Comparison of ENCODE assay signal across 8 mouse cellular contexts in genomic region chr8:12978726-12979125, GRCm38 (mm10). TPM values are rescaled to one million over a fixed set of nuclear protein-coding genes. Genes with fewer than 3 reads are reported as not detected.
DNase-seq lines count a peak whose midpoint lies in the region; ATAC-seq lines count a peak whose summit lies in the region.

No protein-coding gene starts in this region.

- no peaks in the 10 kb centered on the region for H3K4me1 ChIP-seq in hindbrain, embryonic 12.5 days
- H3K4me1 ChIP-seq in limb, embryonic 15.5 days, result peaks cover 2% of the 10 kb centered on the region; the same call in 1 of the 2 replicates

- DNase-seq in right cerebral cortex, postnatal 4 days, result peak; percentile 47
- DNase-seq in right cerebral cortex, postnatal 25 days, result no peak
- peak; percentile 48 for DNase-seq in c-Kit-negative CD71-positive TER-119-positive erythroid progenitor cells, embryonic 14.5 days (ENCODE audit: low read depth, low spot score)
- peak; percentile 71 for DNase-seq in naive thymus-derived CD4-positive, alpha-beta T cell, adult 2 months (ENCODE audit: low read depth)
- peak; percentile 42 to 44 for DNase-seq in thymus, postnatal 36 days

- no peak overlapping the region for H3K27ac ChIP-seq in hindbrain, embryonic 12.5 days
- H3K27ac ChIP-seq in limb, embryonic 15.5 days, result no peak overlapping the region

- H3K9me3 ChIP-seq in hindbrain, embryonic 12.5 days (replicated peaks), result no peaks in the 10 kb centered on the region
- H3K9me3 ChIP-seq in limb, embryonic 15.5 days, result no peaks in the 10 kb centered on the region

- H3K4me2 ChIP-seq in hindbrain, embryonic 12.5 days (replicated peaks), result no peak overlapping the region
- H3K4me2 ChIP-seq in limb, embryonic 15.5 days, result no peak overlapping the region

- H3K4me3 ChIP-seq in hindbrain, embryonic 12.5 days, result no peak overlapping the region
- H3K4me3 ChIP-seq in limb, embryonic 15.5 days, result no peak overlapping the region

- H3K9ac ChIP-seq in hindbrain, embryonic 12.5 days, result no peak overlapping the region
- no peak overlapping the region for H3K9ac ChIP-seq in limb, embryonic 15.5 days

- H3K36me3 ChIP-seq in hindbrain, embryonic 12.5 days, result peaks cover 74% of the 10 kb centered on the region
- peaks cover 16% of the 10 kb centered on the region; the same call in 1 of the 2 replicates for H3K36me3 ChIP-seq in limb, embryonic 15.5 days

- ATAC-seq in erythroid progenitor cell, adult 5-6 weeks (replicated peaks; ENCODE audit: low FRiP score, poor library complexity, severe bottlenecking), result peak; percentile 52; the same call in 1 of the 2 replicates
- ATAC-seq in hindbrain, embryonic 12.5 days (ENCODE audit: low FRiP score), result peak; percentile 33; the same call in 1 of the 2 replicates
- 0 out of 2 replicates have a peak, but pooled peaks have one; percentile 49 for ATAC-seq in limb, embryonic 15.5 days (ENCODE audit: insufficient number of reproducible peaks, low FRiP score, low TSS enrichment, low read depth)

- H3K27me3 ChIP-seq in hindbrain, embryonic 12.5 days, result no peaks in the 10 kb centered on the region
- no peaks in the 10 kb centered on the region for H3K27me3 ChIP-seq in limb, embryonic 15.5 days

- WGBS in hindbrain, embryonic 12.5 days, result 21% methylated on average over 5 of the region's 5 CpGs
- WGBS in limb, embryonic 15.5 days, result 18% methylated on average over 5 of the region's 5 CpGs

RNA-seq across cellular contexts. Expression of gene F7, which starts 47.1 kb away (rescaled TPM):
- not detected in 2 replicates for total RNA-seq in erythroid progenitor cell, adult 5-6 weeks (2015; ENCODE audit: low replicate concordance)
- not detected in 2 replicates for total RNA-seq in erythroid progenitor cell, adult 5-6 weeks (2017; ENCODE audit: low replicate concordance)
- polyA plus RNA-seq in hindbrain, embryonic 12.5 days (2016; fragmentation: Nextera tagmentation; extraction: Ambion mirVana), result not detected in 2 replicates
- polyA plus RNA-seq in limb, embryonic 15.5 days (2015; fragmentation: Nextera tagmentation; extraction: Ambion mirVana), result not detected in 2 replicates

RNA-seq across cellular contexts. Expression of gene F10, which starts 58.4 kb away (rescaled TPM):
- 1.8 and 2.9 TPM in 2 replicates for total RNA-seq in erythroid progenitor cell, adult 5-6 weeks (2015; ENCODE audit: low replicate concordance)
- total RNA-seq in erythroid progenitor cell, adult 5-6 weeks (2017; ENCODE audit: low replicate concordance), result 5.1 and 5.6 TPM in 2 replicates
- polyA plus RNA-seq in hindbrain, embryonic 12.5 days (2016; fragmentation: Nextera tagmentation; extraction: Ambion mirVana), result 0.59 and 0.66 TPM in 2 replicates
- polyA plus RNA-seq in limb, embryonic 15.5 days (2015; fragmentation: Nextera tagmentation; extraction: Ambion mirVana), result 0.70 and 0.89 TPM in 2 replicates
